Mouse (Mus musculus): ENCODE results near the gene Gm6525.

DNA sequence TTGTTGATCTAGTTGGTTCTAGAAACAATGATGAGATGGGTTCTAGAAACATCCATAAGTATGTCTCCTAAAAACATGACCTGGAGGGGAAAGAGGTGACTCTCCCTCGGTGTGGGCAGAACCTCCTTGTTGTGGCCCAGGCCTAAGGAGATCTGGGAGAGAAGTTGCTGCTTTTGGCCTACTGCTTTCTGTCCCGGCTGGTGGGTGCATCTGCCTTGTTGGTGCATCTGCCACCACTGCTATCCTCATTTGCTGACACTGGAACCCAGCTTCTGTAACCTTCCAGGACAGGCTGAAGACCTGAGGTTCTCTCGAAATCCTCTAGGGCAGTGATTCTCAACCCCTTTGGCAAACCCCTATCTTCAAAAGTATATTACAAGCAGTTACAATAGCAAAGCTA, 8.5 kb upstream of the Gm6525 start:
- TF ChIP-seq POLR2A (IDR thresholded peaks at IDR 0.05; ENCODE audit: control insufficient read depth, extremely low read depth, insufficient read depth, low read length, poor library complexity), result no peak
- no peak for TF ChIP-seq CTCF (IDR thresholded peaks at IDR 0.05; ENCODE audit: borderline replicate concordance, control insufficient read depth, extremely low read depth, insufficient read depth, low read length, poor library complexity)

Measured in thymus, adult 2 months (tissue).